Mouse (Mus musculus) heart, embryonic 14.5 days (tissue): Measurements from ENCODE around the gene Gdf2. TPM values are rescaled to one million over a fixed set of nuclear protein-coding genes. Genes with fewer than 3 reads are reported as not detected.

Experiments
- ATAC-seq: fragments of 200-750 bp; cut with Nextera tagmentation; 2 replicates; pipeline ENCODE4 v1.8.0; 2017; ENCODE audit warnings: low read depth, moderate TSS enrichment; ENCODE audit not compliant: insufficient number of reproducible peaks, insufficient read depth, low FRiP score
- H3K27ac ChIP-seq, 2 experiments: fragments of 200-500 bp in 1 of 2; fragments of 300-500 bp in 1 of 2; sonication (generic) in 1 of 2; replicated peaks in 1 of 2; 2 replicates each; pipeline ENCODE4 v1.5.1; 2012 to 2014; ENCODE audit warnings: low read depth in 2 of 2, low read length in 2 of 2, control low read depth in 1 of 2, mild to moderate bottlenecking in 1 of 2, mixed read lengths in 1 of 2; ENCODE audit not compliant: control insufficient read depth in 1 of 2, insufficient read depth in 1 of 2
- H3K27me3 ChIP-seq: fragments of 300-500 bp; sonication (generic); 2 replicates; pipeline ENCODE4 v1.6.1; 2014; ENCODE audit warnings: mild to moderate bottlenecking, low read length, control low read depth; ENCODE audit not compliant: control insufficient read depth, insufficient read depth
- H3K36me3 ChIP-seq: fragments of 300-500 bp; sonication (generic); 2 replicates; pipeline ENCODE4 v1.6.1; 2014; ENCODE audit warnings: mild to moderate bottlenecking, control low read depth, low read length, mixed read lengths; ENCODE audit not compliant: control insufficient read depth, insufficient read depth
- H3K4me1 ChIP-seq, 2 experiments: fragments of 200-500 bp in 1 of 2; fragments of 300-500 bp in 1 of 2; sonication (generic) in 1 of 2; 2 replicates each; pipeline ENCODE4 v1.6.1; 2012 to 2014; ENCODE audit warnings: low read length in 2 of 2, control low read depth in 1 of 2, mixed read lengths in 1 of 2; ENCODE audit not compliant: control insufficient read depth in 2 of 2, insufficient read depth in 2 of 2
- H3K4me2 ChIP-seq: fragments of 300-500 bp; sonication (generic); 2 replicates; pipeline ENCODE4 v1.6.1; 2014; ENCODE audit warnings: mild to moderate bottlenecking, low read length
- H3K4me3 ChIP-seq, 2 experiments: fragments of 200-500 bp in 1 of 2; fragments of 300-500 bp in 1 of 2; sonication (generic) in 1 of 2; 2 replicates each; pipeline ENCODE4 v1.5.1; 2012 to 2014; ENCODE audit warnings: low read length in 2 of 2, mild to moderate bottlenecking in 2 of 2, control low read depth in 1 of 2, low read depth in 1 of 2, moderate library complexity in 1 of 2; ENCODE audit not compliant: control insufficient read depth in 1 of 2, insufficient read depth in 1 of 2
- H3K9ac ChIP-seq: fragments of 300-500 bp; sonication (generic); 2 replicates; pipeline ENCODE4 v1.6.1; 2014; ENCODE audit warnings: mild to moderate bottlenecking, low read length
- H3K9me3 ChIP-seq: fragments of 300-500 bp; sonication (generic); 2 replicates; pipeline ENCODE4 v1.6.1; 2016; ENCODE audit warnings: low read length, control low read depth; ENCODE audit not compliant: control insufficient read depth
- WGBS: fragments of 180-500 bp; shearing (Covaris S2); extraction: QIAGEN DNeasy Blood & Tissue Kit; methylation state at CpG from one replicate; pipeline ENCODE4 v1.1.7; 2014; 5-methylcytosine and 5-hydroxymethylcytosine counted together
- polyA plus RNA-seq: library from polyadenylated mRNA; unstranded; fragments of >200 nt; fragmentation: Nextera tagmentation; extraction: Ambion mirVana; gene quantifications from 2 replicates; pipeline ENCODE4 v1.2.1, GENCODE M21; 2014

Gdf2 gene
- polyA plus RNA-seq, 1 experiment from 2014 or later: not detected

- Histone ChIP-seq H3K27me3 (0 out of 2 replicates have a peak, but pooled peaks cover 4% of the 10 kb centered on the region), H3K4me3 (no peak overlapping the region), H3K36me3 (no peaks in the 10 kb centered on the region), H3K27ac (no peak overlapping the region), H3K9ac (no peak overlapping the region), H3K4me1 (peaks cover 9 to 10% of the 10 kb centered on the region in 2 experiments), H3K9me3 (no peaks in the 10 kb centered on the region), H3K4me2 (no peak overlapping the region)
- whole genome bisulfite sequencing: 74% methylated on average over 4 of the region's 4 CpGs
- ATAC-seq: no peak
These were observed 51.1 kb downstream of the Gdf2 start for GRCm38 (mm10) chr14:33991971-33992370.

GRCm38 (mm10) chr14:33993051-33993450 lies 52.2 kb downstream of the Gdf2 start:
- Histone ChIP-seq H3K27me3 (0 out of 2 replicates have a peak, but pooled peaks cover 4% of the 10 kb centered on the region), H3K4me3 (no peak overlapping the region), H3K4me1 (peaks cover 13 to 14% of the 10 kb centered on the region in 2 experiments), H3K27ac (no peak overlapping the region), H3K9ac (no peak overlapping the region), H3K4me2 (no peak overlapping the region), H3K36me3 (no peaks in the 10 kb centered on the region), H3K9me3 (no peaks in the 10 kb centered on the region)
- WGBS: 91% methylated on average over 9 of the region's 9 CpGs
- no peak for ATAC-seq

- Histone ChIP-seq H3K4me3 (no peak overlapping the region), H3K36me3 (no peaks in the 10 kb centered on the region), H3K4me1 (peaks cover 13 to 14% of the 10 kb centered on the region in 2 experiments), H3K4me2 (no peak overlapping the region), H3K27me3 (0 out of 2 replicates have a peak, but pooled peaks cover 4% of the 10 kb centered on the region), H3K27ac (no peak overlapping the region), H3K9me3 (no peaks in the 10 kb centered on the region), H3K9ac (no peak overlapping the region)
- WGBS: 84% methylated on average over 6 of the region's 6 CpGs
- ATAC-seq: no peak
These were observed 52.9 kb downstream of the Gdf2 start for GRCm38 (mm10) chr14:33993521-33994289.

Other genes starting within 250 kb of the Gdf2 start
- 0.93 and 2.7 TPM in 2 replicates for gene Gdf10, start 17.5 kb upstream of the Gdf2 start, polyA plus RNA-seq
- not detected in 2 replicates for gene Rbp3, start 13.0 kb downstream of the Gdf2 start, polyA plus RNA-seq
- not detected in 2 replicates for gene Zfp488, start 37.7 kb downstream of the Gdf2 start, polyA plus RNA-seq
- gene Gm30083, start 74.1 kb downstream of the Gdf2 start, polyA plus RNA-seq: not detected in 2 replicates
- not detected in 2 replicates for gene Gm5460, start 75.7 kb downstream of the Gdf2 start, polyA plus RNA-seq
- not detected in 2 replicates for gene Antxrl, start 111.7 kb downstream of the Gdf2 start, polyA plus RNA-seq
- gene Anxa8, start 144.9 kb downstream of the Gdf2 start, polyA plus RNA-seq: 1.2 TPM in 2 replicates
- not detected in 2 replicates for gene A630023A22Rik, start 161.7 kb downstream of the Gdf2 start, polyA plus RNA-seq
- 0.05 and 0.16 TPM in 2 replicates for gene Npy4r, start 211.4 kb downstream of the Gdf2 start, polyA plus RNA-seq